Mouse (Mus musculus) midbrain, embryonic 15.5 days (tissue): Measurements from ENCODE around the gene Gm10271. TPM values are rescaled to one million over a fixed set of nuclear protein-coding genes. Genes with fewer than 3 reads are reported as not detected.

Source experiments
- ATAC-seq: fragments of 200-750 bp; cut with Nextera tagmentation; replicated peaks from 2 replicates; pipeline ENCODE4 v1.8.0; 2017; ENCODE audit warnings: moderate TSS enrichment
- H3K27ac ChIP-seq: fragments of 300-500 bp; sonication (generic); 2 replicates; pipeline ENCODE4 v1.5.1; 2015; ENCODE audit warnings: mild to moderate bottlenecking, inconsistent platforms
- H3K27me3 ChIP-seq: fragments of 300-500 bp; sonication (generic); replicated peaks from 2 replicates; pipeline ENCODE4 v1.6.1; 2015; ENCODE audit warnings: inconsistent platforms
- H3K36me3 ChIP-seq: fragments of 300-500 bp; sonication (generic); replicated peaks from 2 replicates; pipeline ENCODE4 v1.6.1; 2015; ENCODE audit warnings: inconsistent platforms
- H3K4me1 ChIP-seq: fragments of 300-500 bp; sonication (generic); 2 replicates; pipeline ENCODE4 v1.6.1; 2015; ENCODE audit warnings: inconsistent platforms
- H3K4me2 ChIP-seq: fragments of 300-500 bp; sonication (generic); 2 replicates; pipeline ENCODE4 v1.6.1; 2015; ENCODE audit warnings: inconsistent platforms, mild to moderate bottlenecking, moderate library complexity
- H3K4me3 ChIP-seq: fragments of 300-500 bp; sonication (generic); 2 replicates; pipeline ENCODE4 v1.5.1; 2015; ENCODE audit warnings: mild to moderate bottlenecking, inconsistent platforms
- H3K9ac ChIP-seq: fragments of 300-500 bp; sonication (generic); 2 replicates; pipeline ENCODE4 v1.6.1; 2015; ENCODE audit warnings: mild to moderate bottlenecking, inconsistent platforms
- H3K9me3 ChIP-seq: fragments of 300-500 bp; sonication (generic); 2 replicates; pipeline ENCODE4 v1.6.1; 2016; ENCODE audit warnings: inconsistent platforms
- WGBS: fragments of 180-500 bp; shearing (Covaris S2); methylation state at CpG from one replicate; pipeline ENCODE4 v1.1.7; 2015; ENCODE audit warnings: mixed read lengths; 5-methylcytosine and 5-hydroxymethylcytosine counted together
- polyA plus RNA-seq: library from polyadenylated mRNA; unstranded; fragments of >200 nt; fragmentation: Nextera tagmentation; extraction: Ambion mirVana; gene quantifications from 2 replicates; pipeline ENCODE4 v1.2.1, GENCODE M21; 2015

The Gm10271 gene
- polyA plus RNA-seq, 1 experiment from 2014 or later = not detected

DNA sequence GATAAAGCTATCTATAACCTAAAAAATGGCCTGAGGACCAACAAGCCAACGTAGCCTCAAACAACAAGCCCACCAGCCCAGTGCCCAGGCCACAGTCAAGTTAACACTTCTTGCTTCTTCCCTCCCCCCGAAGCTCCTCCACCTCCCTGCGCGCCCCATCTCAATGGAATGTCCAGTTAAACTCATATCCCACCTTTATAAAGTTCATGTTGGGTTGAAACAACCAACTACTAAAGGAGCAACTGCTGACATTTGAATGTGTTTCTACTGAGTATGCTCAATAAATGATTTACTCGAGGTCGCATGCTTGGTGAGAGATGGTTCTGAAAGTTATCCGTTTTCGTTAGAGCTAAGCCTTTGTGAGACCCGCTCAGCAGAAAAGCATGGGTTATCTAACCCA, 24.0 kb downstream of the Gm10271 start:
- H3K4me3 ChIP-seq = peak overlapping the region; percentile 75; the same call in 1 of the 2 replicates
- no peak for ATAC-seq

DNA sequence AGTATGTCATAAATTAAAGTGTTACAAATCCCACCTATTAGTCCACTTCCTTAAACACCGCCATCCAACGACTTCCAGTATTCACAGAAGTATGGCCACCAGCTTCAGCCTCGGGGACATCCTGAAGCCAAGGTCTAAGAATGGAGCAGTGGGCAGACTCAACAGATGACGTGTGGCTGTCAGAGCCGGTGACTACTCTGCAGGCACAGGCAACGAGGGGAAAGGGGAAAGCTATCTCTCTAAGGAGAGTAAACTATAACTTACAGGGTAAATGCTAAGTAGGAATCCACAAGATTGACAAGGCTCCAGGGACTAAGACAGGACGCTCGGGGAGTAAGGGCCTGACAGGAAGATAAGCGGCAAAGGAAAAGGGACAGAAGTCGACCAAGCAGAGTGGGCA, 27.5 kb downstream of the Gm10271 start:
- Histone ChIP-seq H3K4me3 (no peak overlapping the region), H3K27ac (no peak overlapping the region), H3K9ac (no peak overlapping the region), H3K4me2 (no peak overlapping the region), H3K27me3 (no peaks in the 10 kb centered on the region), H3K36me3 (peaks cover 6% of the 10 kb centered on the region; the same call in 1 of the 2 replicates), H3K4me1 (peaks cover 13% of the 10 kb centered on the region), H3K9me3 (no peaks in the 10 kb centered on the region)
- ATAC-seq = no peak
- WGBS = 73% methylated on average over 10 of the region's 10 CpGs

More for the DNA sequence above, 24.0 kb downstream of the Gm10271 start:
- Histone ChIP-seq H3K9ac (no peak overlapping the region), H3K27me3 (no peaks in the 10 kb centered on the region), H3K4me2 (peak overlapping the region; percentile 72; the same call in 1 of the 2 replicates), H3K4me1 (peaks cover 13% of the 10 kb centered on the region), H3K9me3 (no peaks in the 10 kb centered on the region), H3K27ac (no peak overlapping the region), H3K36me3 (no peaks in the 10 kb centered on the region)
- 75% methylated on average over 9 of the region's 9 CpGs for WGBS

DNA sequence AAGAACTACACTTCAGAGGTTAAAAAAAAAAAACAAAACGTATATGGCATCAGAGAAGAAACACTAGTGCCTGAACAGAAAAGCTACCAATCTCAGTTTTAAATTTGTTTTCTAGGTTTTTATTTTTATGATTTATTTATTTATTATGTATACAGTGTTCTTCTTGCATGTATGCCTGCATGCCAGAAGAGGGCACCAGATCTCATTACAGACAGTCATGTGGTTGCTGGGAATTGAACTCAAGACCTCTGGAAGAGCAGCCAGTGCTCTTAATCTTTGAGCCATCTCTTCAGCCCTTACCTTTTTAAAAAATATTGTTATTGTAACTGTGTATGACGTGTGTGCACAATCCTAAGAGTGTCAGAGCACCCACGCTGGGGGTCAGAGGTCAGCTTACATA, 28.3 kb downstream of the Gm10271 start:
- no peak for ATAC-seq
- H3K4me2 ChIP-seq = no peak overlapping the region
- WGBS = 94% methylated on average over 3 of the region's 3 CpGs
- peaks cover 7% of the 10 kb centered on the region for H3K36me3 ChIP-seq
- no peak overlapping the region for H3K4me3 ChIP-seq
- no peaks in the 10 kb centered on the region for H3K9me3 ChIP-seq
- no peak overlapping the region for H3K9ac ChIP-seq
- H3K27me3 ChIP-seq = no peaks in the 10 kb centered on the region
- H3K27ac ChIP-seq = no peak overlapping the region
- H3K4me1 ChIP-seq = peaks cover 9% of the 10 kb centered on the region

DNA sequence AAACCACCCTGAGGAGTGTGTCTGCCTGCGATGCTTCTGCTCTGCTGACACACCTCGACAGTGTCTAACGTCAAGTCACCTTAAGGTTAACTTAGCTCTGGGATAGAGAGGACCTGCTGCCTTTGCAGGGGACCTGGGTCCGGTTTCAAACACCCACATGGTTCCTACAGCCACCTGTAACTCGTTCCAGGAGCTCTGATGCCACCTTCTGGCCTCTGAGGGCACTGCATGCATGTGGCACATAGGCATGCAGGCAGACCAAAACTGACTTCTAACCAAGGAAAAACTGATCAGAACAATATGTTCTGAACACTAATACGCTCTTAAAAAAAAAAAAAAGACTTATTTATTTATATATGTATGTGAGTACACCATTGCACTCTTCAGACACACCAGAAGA, 29.4 kb downstream of the Gm10271 start:
- Histone ChIP-seq H3K36me3 (peaks cover 14% of the 10 kb centered on the region), H3K9me3 (no peaks in the 10 kb centered on the region)
- 92% methylated on average over 6 of the region's 6 CpGs for WGBS

DNA sequence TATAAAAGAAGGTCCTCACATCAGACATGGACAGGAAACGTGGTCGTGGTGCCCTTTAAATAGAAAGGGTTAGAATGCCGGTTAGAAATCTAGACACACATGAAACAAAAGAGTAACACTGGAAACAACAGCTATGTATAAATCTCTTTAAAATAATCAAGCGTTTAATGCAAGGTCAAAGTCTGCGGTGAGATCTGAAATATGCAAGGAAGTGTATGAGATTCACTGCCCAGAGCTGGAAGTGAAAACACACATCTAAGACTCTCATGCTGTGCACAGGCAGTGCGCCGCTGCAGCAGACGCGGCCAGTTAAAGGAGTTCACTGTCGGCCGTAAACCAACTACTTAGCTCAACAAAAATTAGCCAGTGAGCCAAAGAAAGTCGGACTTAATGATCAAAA, 37.4 kb downstream of the Gm10271 start:
- no peaks in the 10 kb centered on the region for H3K27me3 ChIP-seq
- no peak overlapping the region for H3K4me3 ChIP-seq
- H3K27ac ChIP-seq = no peak overlapping the region
- WGBS = 66% methylated on average over 12 of the region's 12 CpGs
- H3K4me1 ChIP-seq = no peaks in the 10 kb centered on the region
- H3K36me3 ChIP-seq = peaks cover 27% of the 10 kb centered on the region
- ATAC-seq = no peak
- H3K4me2 ChIP-seq = no peak overlapping the region
- H3K9ac ChIP-seq = no peak overlapping the region
- no peaks in the 10 kb centered on the region for H3K9me3 ChIP-seq

More for the DNA sequence above, 29.4 kb downstream of the Gm10271 start:
- no peaks in the 10 kb centered on the region for H3K4me1 ChIP-seq
- H3K27me3 ChIP-seq = no peaks in the 10 kb centered on the region
- no peak overlapping the region for H3K4me3 ChIP-seq
- no peak overlapping the region for H3K4me2 ChIP-seq
- H3K27ac ChIP-seq = no peak overlapping the region
- H3K9ac ChIP-seq = no peak overlapping the region
- no peak for ATAC-seq

DNA sequence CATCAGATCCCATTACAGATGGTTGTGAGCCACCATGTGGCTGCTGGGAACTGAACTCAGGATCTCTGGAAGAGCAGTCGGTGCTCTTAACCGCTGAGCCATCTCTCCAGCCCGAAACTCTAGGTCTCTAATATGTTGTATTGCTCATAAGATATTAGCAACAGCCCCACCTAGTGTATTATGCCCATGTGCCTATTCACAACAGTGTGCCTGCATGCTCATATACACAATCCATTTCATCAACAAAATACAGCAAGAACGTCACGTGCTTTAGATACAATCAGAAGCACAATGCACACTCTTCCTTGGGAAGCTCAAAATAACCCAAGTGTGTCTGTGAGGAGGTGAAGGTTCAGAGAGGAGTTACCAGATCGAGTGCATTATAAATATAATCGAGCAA, 38.6 kb downstream of the Gm10271 start:
- H3K27ac ChIP-seq = no peak overlapping the region
- no peak overlapping the region for H3K9ac ChIP-seq
- peaks cover 22% of the 10 kb centered on the region for H3K36me3 ChIP-seq
- H3K4me2 ChIP-seq = no peak overlapping the region
- H3K4me1 ChIP-seq = no peaks in the 10 kb centered on the region
- H3K27me3 ChIP-seq = no peaks in the 10 kb centered on the region
- WGBS = 94% methylated on average over 7 of the region's 7 CpGs
- no peak overlapping the region for H3K4me3 ChIP-seq
- no peak for ATAC-seq
- no peaks in the 10 kb centered on the region for H3K9me3 ChIP-seq

DNA sequence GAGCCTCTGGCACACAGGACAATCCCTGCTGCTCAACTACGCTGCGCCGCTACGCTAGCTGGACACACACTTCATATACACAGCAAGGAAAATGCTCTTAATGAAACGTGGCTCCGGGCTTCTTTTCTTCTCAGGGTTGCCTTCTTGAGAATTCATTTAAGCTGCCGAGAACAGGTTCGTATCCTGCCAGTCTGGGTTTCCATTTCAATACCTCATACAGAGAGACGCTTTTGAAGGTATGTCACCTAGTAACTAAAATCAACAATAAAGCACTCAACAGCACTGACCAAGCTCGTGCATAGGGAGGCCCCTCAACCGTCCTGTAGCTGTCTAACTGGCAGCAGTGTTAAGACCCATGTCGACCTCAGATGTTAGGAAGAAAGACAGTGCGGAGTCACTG, 40.0 kb downstream of the Gm10271 start:
- no peak for ATAC-seq
- no peaks in the 10 kb centered on the region for H3K27me3 ChIP-seq
- H3K9ac ChIP-seq = no peak overlapping the region
- H3K4me3 ChIP-seq = no peak overlapping the region
- no peak overlapping the region for H3K4me2 ChIP-seq
- H3K27ac ChIP-seq = no peak overlapping the region
- WGBS = 88% methylated on average over 13 of the region's 13 CpGs
- peaks cover 16% of the 10 kb centered on the region for H3K36me3 ChIP-seq
- H3K9me3 ChIP-seq = no peaks in the 10 kb centered on the region
- no peaks in the 10 kb centered on the region for H3K4me1 ChIP-seq

DNA sequence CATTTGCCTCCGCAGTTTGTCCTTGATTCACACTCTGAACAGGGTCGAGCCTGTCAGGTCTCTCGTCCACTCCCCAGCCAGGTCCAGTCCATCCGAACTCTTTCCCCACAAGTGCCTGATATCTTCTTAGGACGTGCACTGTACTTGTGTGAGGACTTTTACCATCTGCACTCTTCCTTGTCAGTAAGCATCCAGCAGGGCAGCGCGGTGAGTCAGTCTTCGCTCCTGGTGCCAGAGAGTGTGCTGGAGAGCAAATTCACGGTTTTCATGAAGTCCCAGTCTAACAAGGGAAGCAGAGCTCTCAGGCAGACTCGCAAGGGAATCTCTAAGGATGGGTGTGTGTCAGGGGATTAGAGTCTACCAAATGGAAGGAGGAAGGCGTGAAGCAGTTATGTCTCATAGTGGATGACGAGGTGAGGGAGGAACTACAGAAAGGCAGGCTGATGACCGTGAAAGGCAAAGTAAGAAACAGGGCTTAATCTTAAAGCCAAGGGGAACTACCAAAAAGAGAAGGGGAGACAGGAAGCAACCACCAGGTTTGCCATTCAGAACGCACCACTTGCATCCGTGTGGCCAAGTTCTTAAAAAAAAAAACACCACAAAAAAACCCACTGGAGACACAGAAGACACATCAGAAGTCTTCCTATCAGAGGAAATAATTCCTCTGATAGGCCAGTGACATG, 40.8 kb downstream of the Gm10271 start:
- no peak for ATAC-seq
- WGBS = 89% methylated on average over 15 of the region's 15 CpGs

DNA sequence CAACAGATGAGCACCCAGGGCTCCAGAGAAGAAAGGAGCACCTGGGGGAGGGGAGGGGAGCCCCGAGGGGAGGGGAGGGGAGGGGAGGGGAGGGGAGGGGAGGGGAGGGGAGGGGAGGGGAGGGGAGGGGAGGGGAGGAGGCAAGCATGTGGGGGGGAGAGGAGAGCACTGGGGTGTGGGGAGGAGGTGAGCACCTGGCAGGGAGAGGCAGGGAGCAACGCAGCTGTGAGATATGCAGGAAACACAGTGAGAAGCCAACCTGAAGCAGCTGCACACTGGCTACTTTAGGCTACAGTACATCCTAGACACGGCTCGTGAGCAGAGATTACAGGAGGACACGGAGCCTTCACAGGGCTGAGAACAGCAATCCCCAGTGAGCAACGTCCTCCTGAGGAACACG, 41.5 kb downstream of the Gm10271 start:
- Histone ChIP-seq H3K9me3 (no peaks in the 10 kb centered on the region), H3K27ac (no peak overlapping the region), H3K27me3 (no peaks in the 10 kb centered on the region), H3K4me3 (no peak overlapping the region), H3K4me2 (no peak overlapping the region), H3K4me1 (no peaks in the 10 kb centered on the region), H3K9ac (no peak overlapping the region), H3K36me3 (peaks cover 5% of the 10 kb centered on the region; the same call in 1 of the 2 replicates)
- ATAC-seq = no peak
- 83% methylated on average over 6 of the region's 7 CpGs for WGBS

More for the DNA sequence above, 40.8 kb downstream of the Gm10271 start:
- no peaks in the 10 kb centered on the region for H3K9me3 ChIP-seq
- no peaks in the 10 kb centered on the region for H3K4me1 ChIP-seq
- peaks cover 8% of the 10 kb centered on the region; the same call in 1 of the 2 replicates for H3K36me3 ChIP-seq
- H3K9ac ChIP-seq = no peak overlapping the region
- no peak overlapping the region for H3K4me2 ChIP-seq
- no peak overlapping the region for H3K27ac ChIP-seq
- H3K4me3 ChIP-seq = no peak overlapping the region
- no peaks in the 10 kb centered on the region for H3K27me3 ChIP-seq

DNA sequence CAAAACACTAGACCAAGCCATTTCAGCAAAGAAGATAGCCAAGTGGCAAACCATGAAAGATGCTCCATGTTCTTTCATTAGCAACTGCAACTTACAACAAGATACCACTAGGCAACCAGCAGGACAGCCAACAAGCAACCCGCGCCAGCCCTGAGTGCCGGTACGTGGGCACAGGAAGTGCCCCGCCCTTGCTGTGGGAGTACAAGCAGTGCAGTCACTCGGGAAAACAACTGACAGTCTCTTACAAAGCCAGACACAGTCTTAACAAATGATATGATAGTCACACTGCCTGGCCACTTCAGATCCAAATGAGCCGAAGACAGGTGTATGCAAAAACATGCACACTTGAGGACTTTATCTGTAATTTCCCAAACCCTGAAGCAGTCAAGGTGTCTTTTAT, 41.9 kb downstream of the Gm10271 start:
- Histone ChIP-seq H3K36me3 (peaks cover 5% of the 10 kb centered on the region; the same call in 1 of the 2 replicates), H3K9ac (no peak overlapping the region), H3K4me1 (no peaks in the 10 kb centered on the region), H3K27ac (no peak overlapping the region), H3K9me3 (no peaks in the 10 kb centered on the region), H3K27me3 (no peaks in the 10 kb centered on the region), H3K4me3 (no peak overlapping the region), H3K4me2 (no peak overlapping the region)
- no peak for ATAC-seq
- WGBS = 94% methylated on average over 7 of the region's 7 CpGs

DNA sequence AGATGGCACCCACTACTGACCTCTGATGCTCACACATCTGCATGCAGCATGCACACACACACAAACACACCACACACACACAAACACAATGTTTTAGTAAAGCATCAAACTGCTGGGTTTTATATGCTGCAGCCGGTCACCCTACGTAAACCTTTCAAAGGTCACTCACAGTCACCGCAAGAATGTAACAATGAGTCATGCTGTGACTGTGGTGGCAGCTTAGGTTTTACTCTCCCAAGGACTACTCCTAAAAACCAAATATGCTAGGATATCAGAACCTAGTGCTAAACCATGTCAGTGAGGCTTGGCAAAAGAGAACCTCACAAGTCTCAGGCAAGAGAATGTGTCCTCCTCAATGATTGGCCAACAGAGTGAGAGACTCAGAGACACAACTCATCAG, 43.6 kb downstream of the Gm10271 start:
- H3K4me1 ChIP-seq = no peaks in the 10 kb centered on the region
- H3K27me3 ChIP-seq = no peaks in the 10 kb centered on the region
- WGBS = 89% methylated on average over 3 of the region's 3 CpGs
- H3K4me3 ChIP-seq = no peak overlapping the region
- no peak overlapping the region for H3K27ac ChIP-seq
- peaks cover 5% of the 10 kb centered on the region; the same call in 1 of the 2 replicates for H3K36me3 ChIP-seq
- no peaks in the 10 kb centered on the region for H3K9me3 ChIP-seq
- H3K9ac ChIP-seq = no peak overlapping the region
- H3K4me2 ChIP-seq = no peak overlapping the region
- ATAC-seq = no peak

DNA sequence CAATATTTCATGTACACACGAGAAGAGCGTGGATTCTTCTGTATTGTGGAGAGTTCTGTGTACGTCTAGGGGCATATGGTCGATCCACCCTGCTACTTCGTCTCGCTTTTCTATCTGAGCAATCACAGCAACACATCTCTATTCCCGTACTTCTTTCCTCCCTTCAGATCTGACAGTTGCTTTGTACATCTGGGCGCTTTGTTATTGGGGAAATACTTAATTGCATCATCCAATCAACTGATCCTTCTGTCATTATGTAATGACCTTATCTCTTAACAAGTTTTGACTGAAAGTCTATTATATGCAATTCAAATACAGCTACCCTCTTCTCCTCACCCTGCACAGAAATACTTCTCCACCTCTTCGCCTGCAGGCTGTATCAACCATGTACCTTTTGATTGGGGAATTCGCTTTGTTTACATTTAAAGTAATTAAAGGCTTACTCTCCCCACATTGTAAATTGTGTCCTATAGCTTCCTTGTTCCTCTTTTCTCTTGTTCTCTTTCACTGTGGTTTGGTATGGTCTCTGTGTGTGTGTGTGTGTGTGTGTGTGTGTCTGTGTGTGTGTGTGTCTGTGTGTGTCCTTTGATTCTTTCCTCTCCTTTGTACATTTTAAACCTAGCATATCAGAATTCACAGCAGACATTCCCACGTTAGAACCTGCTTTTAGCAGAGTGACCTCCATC, 45.8 kb downstream of the Gm10271 start:
- H3K4me1 ChIP-seq = no peaks in the 10 kb centered on the region
- no peaks in the 10 kb centered on the region for H3K9me3 ChIP-seq
- no peak overlapping the region for H3K9ac ChIP-seq
- H3K36me3 ChIP-seq = peaks cover 5% of the 10 kb centered on the region; the same call in 1 of the 2 replicates
- no peak overlapping the region for H3K4me2 ChIP-seq
- H3K27ac ChIP-seq = no peak overlapping the region
- no peak overlapping the region for H3K4me3 ChIP-seq
- no peak for ATAC-seq
- WGBS = 92% methylated on average over 11 of the region's 11 CpGs
- H3K27me3 ChIP-seq = no peaks in the 10 kb centered on the region
